Mouse (Mus musculus): ENCODE results near the gene Cygb. TPM values are rescaled to one million over a fixed set of nuclear protein-coding genes. Genes with fewer than 3 reads are reported as not detected.
A peak's percentile ranks its signal among the peaks of the same experiment; 100 is the strongest.

The Cygb gene
- total and polyA plus RNA-seq, 3 experiments = not detected

DNA sequence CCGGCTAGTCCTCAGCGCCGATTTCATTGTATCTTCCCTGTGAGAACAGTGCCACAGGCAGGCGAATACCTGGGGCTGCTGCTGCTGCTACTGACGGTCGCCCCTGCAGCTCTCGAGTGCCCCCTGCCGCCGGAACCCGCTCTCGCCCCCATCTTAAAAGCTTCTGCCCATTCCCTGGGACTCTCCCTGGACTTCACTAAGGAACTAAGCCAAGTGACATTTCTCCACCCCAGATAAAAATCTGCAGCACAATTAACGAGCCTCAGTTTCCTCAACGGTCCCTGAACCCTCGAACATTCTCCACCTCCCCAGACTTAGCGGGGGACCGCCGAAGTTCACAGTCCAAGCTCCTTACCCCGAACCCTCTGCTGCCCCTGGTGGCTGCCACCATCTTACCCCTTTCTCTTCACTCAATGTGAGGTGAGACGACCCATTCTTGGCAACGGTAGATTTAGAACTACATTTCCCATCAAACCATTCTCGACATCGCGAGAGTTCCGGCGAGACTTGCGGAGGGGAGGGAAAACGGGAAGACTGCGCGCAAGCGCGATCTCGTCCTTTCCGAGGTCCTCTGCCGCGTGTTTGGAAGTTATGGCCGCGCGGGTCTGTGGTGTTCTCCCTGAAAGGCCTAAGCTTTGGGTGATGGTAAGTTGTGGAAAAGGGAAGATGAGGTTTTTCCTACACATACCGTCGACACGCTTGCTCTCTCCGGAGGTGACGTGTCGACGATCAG, 17.2 kb upstream of the Cygb start:
- Histone ChIP-seq H3K9ac (ENCODE audit: insufficient read depth, low read depth) (peak overlapping the region; percentile 96), H3K4me1 (ENCODE audit: control insufficient read depth in 1 of 2, insufficient read depth in 2 of 2) (peaks cover 34 to 72% of the 10 kb centered on the region in 2 experiments), H3K4me3 (replicated peaks in 1 of 3; ENCODE audit: low read depth in 2 of 3, low read length in 2 of 3, poor library complexity in 1 of 3) (peak overlapping the region; percentile 67 to 99 (median 88)), H3K4me2 (ENCODE audit: insufficient read depth, low read depth, poor library complexity, severe bottlenecking) (peak overlapping the region; percentile 17), H3K36me3 (replicated peaks in 1 of 2; ENCODE audit: control insufficient read depth in 1 of 2, insufficient read depth in 1 of 2, low read length in 1 of 2) (peaks cover 32 to 38% of the 10 kb centered on the region in 2 experiments), H3K79me2 (replicated peaks; ENCODE audit: control insufficient read depth, extremely low read depth, insufficient read depth, poor library complexity, severe bottlenecking) (peaks cover 41% of the 10 kb centered on the region), H3K27ac (ENCODE audit: insufficient read depth, low read depth) (peak overlapping the region; percentile 27), H3K9me3 (replicated peaks; ENCODE audit: low read length) (no peaks in the 10 kb centered on the region), H3K27me3 (replicated peaks) (no peaks in the 10 kb centered on the region)
- in situ Hi-C loops (cut with MboI; ENCODE audit: low pct_ligation_motif_present, low pct_unique_long_range_greater_than_20kb, low sequenced_read_pairs) = loop anchor here (25.0 kb wide), 1 partner anchor 516 kb away; the partner anchor contains the start of gene Sept9
- DNase-seq (ENCODE audit: extremely low read depth) = peak; percentile 100
- dilution Hi-C loops (cut with MboI; ENCODE audit: extremely low pct_ligation_motif_present, extremely low pct_unique_long_range_greater_than_20kb, low sequenced_read_pairs) = no loop called here
- TF ChIP-seq POLR2A (IDR thresholded peaks at IDR 0.05; ENCODE audit: low read depth, low read length) (peak; percentile 99), BHLHE40 (IDR thresholded peaks at IDR 0.05; ENCODE audit: low read depth, low read length) (no peak), ZNF384 (IDR thresholded peaks at IDR 0.05; ENCODE audit: low read depth, low read length) (no peak), HCFC1 (IDR thresholded peaks at IDR 0.05; ENCODE audit: low read depth, low read length) (peak; percentile 94), ELF1 (IDR thresholded peaks at IDR 0.05; ENCODE audit: low read depth, low read length) (peak; percentile 63; the same call in 1 of the 2 replicates), PAX5 (IDR thresholded peaks at IDR 0.05; ENCODE audit: low read length) (no peak), SMC3 (IDR thresholded peaks at IDR 0.05; ENCODE audit: low read depth, low read length) (peak; percentile 78), SIN3A (IDR thresholded peaks at IDR 0.05; ENCODE audit: low read length) (no peak), ZC3H11A (IDR thresholded peaks at IDR 0.05; ENCODE audit: low read depth, low read length) (no peak), E2F4 (IDR thresholded peaks at IDR 0.05; ENCODE audit: insufficient replicate concordance, low read depth, low read length) (no peak; the same call in 1 of the 2 replicates), TCF12 (IDR thresholded peaks at IDR 0.05; ENCODE audit: low read depth, low read length) (peak; percentile 86; the same call in 1 of the 2 replicates), TBP (conservative IDR thresholded peaks at IDR 0.05; ENCODE audit: low read depth, low read length) (peak; percentile 94), RAD21 (IDR thresholded peaks at IDR 0.05; ENCODE audit: low read depth, low read length) (peak; percentile 73), EP300 (IDR thresholded peaks at IDR 0.05; ENCODE audit: low read length) (no peak), JUND (conservative IDR thresholded peaks at IDR 0.05; ENCODE audit: low read depth, low read length) (no peak), POLR2AphosphoS2 (IDR thresholded peaks at IDR 0.05; ENCODE audit: low read depth, low read length) (no peak), JUN (IDR thresholded peaks at IDR 0.05; ENCODE audit: insufficient read depth, low read depth, low read length) (no peak), MYC (IDR thresholded peaks at IDR 0.05; ENCODE audit: low read depth, low read length) (peak; percentile 100), CTCF (conservative IDR thresholded peaks at IDR 0.05 in 1 of 2, IDR thresholded peaks at IDR 0.05 in 1 of 2; ENCODE audit: low read depth in 2 of 2, low read length in 2 of 2) (peak; percentile 50 to 90), MEF2A (IDR thresholded peaks at IDR 0.05; ENCODE audit: borderline replicate concordance, low read depth, low read length) (no peak), KAT2A (IDR thresholded peaks at IDR 0.05; ENCODE audit: insufficient replicate concordance, low read length) (peak; percentile 83; the same call in 1 of the 2 replicates), ETS1 (conservative IDR thresholded peaks at IDR 0.05; ENCODE audit: low read depth, low read length) (no peak), MAX (IDR thresholded peaks at IDR 0.05; ENCODE audit: low read length) (no peak), MAZ (IDR thresholded peaks at IDR 0.05; ENCODE audit: low read depth, low read length) (no peak), CHD2 (IDR thresholded peaks at IDR 0.05; ENCODE audit: low read length) (peak; percentile 100), IRF4 (IDR thresholded peaks at IDR 0.05; ENCODE audit: low read depth, low read length) (peak; percentile 54; the same call in 1 of the 2 replicates), USF2 (conservative IDR thresholded peaks at IDR 0.05; ENCODE audit: low read depth, low read length) (no peak), NRF1 (IDR thresholded peaks at IDR 0.05; ENCODE audit: low read depth, low read length) (peak; percentile 86), UBTF (IDR thresholded peaks at IDR 0.05; ENCODE audit: low read depth, low read length) (no peak)
